Mouse (Mus musculus): ENCODE results near the gene Inhba.

DNA sequence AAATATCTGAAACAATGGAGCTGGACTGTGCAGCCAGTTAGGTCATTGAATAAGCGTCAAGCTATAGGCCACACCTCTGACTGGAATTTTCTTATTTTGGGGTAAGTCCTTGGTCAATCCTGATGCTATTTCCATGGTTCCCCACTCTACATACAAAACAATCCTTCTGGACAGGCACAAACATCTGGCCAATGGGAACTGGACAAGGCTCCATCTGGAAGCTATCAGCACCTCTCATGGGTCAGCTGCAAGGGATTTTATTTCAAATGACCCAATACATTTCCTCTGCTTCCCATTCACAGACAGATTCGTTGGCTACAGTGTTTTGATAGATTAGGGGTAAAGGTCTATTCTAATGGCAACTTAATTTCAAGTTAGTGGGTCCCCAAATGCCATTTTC is 68.6 kb downstream of the Inhba start:
- TF ChIP-seq CTCF (IDR thresholded peaks at IDR 0.05; ENCODE audit: extremely low read depth, insufficient read depth, low read length) (no peak), POLR2A (IDR thresholded peaks at IDR 0.05; ENCODE audit: extremely low read depth, insufficient read depth, low read length) (no peak)
